ENCODE assay signal across 8 mouse cellular contexts in genomic region chr2:129129412-129129929, GRCm38 (mm10). TPM values are rescaled to one million over a fixed set of nuclear protein-coding genes. Genes with fewer than 3 reads are reported as not detected.
DNase-seq lines count a peak whose midpoint lies in the region; ATAC-seq lines count a peak whose summit lies in the region.

Chchd5 (plus strand) TSS chr2:129129700.

- no peaks in the 10 kb centered on the region for H3K27me3 ChIP-seq in hindbrain, embryonic 11.5 days (ENCODE audit: control insufficient read depth, insufficient read depth, low read length)

- peak within 1 kb of the TSS; percentile 71 for H3K4me3 ChIP-seq in hindbrain, embryonic 11.5 days (ENCODE audit: low read depth, low read length)

- no peaks in the 10 kb centered on the region for H3K9me3 ChIP-seq in hindbrain, embryonic 11.5 days (ENCODE audit: control insufficient read depth, low read length)

- H3K4me2 ChIP-seq in hindbrain, embryonic 11.5 days (replicated peaks; ENCODE audit: low read depth, low read length) = peak within 1 kb of the TSS; percentile 74

- DNase-seq in Muller cell, postnatal 12 days (ENCODE audit: inconsistent ontology term) = peak; percentile 96
- DNase-seq in cerebellum, adult 9-11 months = peak; percentile 98
- peak; percentile 97 to 98 for DNase-seq in frontal cortex, adult 2 months (ENCODE audit: extremely low spot score in 1 of 2, low spot score in 1 of 2)
- DNase-seq in hindbrain, embryonic 11.5 days (ENCODE audit: low spot score) = peak; percentile 92
- peak; percentile 87 to 89 for DNase-seq in layer of hippocampus, postnatal 10 days (ENCODE audit: low spot score in 2 of 2)
- DNase-seq in lung, postnatal 10 days = peak; percentile 96
- peak; percentile 88 for DNase-seq in ovary, postnatal 36 days (ENCODE audit: low spot score)
- DNase-seq in thymus, postnatal 25 days = peak; percentile 77

- ATAC-seq in hindbrain, embryonic 11.5 days (ENCODE audit: low FRiP score) = peak; percentile 100

- 0 out of 2 replicates have a peak, but pooled peaks cover 3% of the 10 kb centered on the region for H3K4me1 ChIP-seq in hindbrain, embryonic 11.5 days (replicated peaks; ENCODE audit: control insufficient read depth, insufficient read depth, low read length)

- H3K27ac ChIP-seq in hindbrain, embryonic 11.5 days (ENCODE audit: low read depth, low read length) = peak within 1 kb of the TSS; percentile 72

- H3K9ac ChIP-seq in hindbrain, embryonic 11.5 days (ENCODE audit: low read depth, low read length) = peak within 1 kb of the TSS; percentile 80

- whole genome bisulfite sequencing in hindbrain, embryonic 11.5 days = 1% methylated on average over 35 of the region's 35 CpGs

- peaks cover 13% of the 10 kb centered on the region; the same call in 1 of the 2 replicates for H3K36me3 ChIP-seq in hindbrain, embryonic 11.5 days (ENCODE audit: control insufficient read depth, insufficient read depth, low read length)

RNA-seq across cellular contexts. Expression of gene Chchd5, which starts in this region (rescaled TPM):
- polyA plus RNA-seq in frontal cortex, adult 2 months (2012; rRNA removed) = 14.9 and 16.8 TPM in 2 replicates
- polyA plus RNA-seq in hindbrain, embryonic 11.5 days (2014; fragmentation: Nextera tagmentation; extraction: Ambion mirVana) = 26.0 and 27.8 TPM in 2 replicates
- total RNA-seq in layer of hippocampus, postnatal 10 days (2021) = 10 to 100 TPM; 11.4 to 11.6 TPM

Comparison
In these comparisons a context has a peak if more than half of its experiments do, and no peak if none do; other contexts are left out.
1. Peak in every context shown above with its lines: DNase-seq, ATAC-seq, H3K4me3 ChIP-seq and H3K27ac ChIP-seq.